Mouse (Mus musculus): ENCODE results near the gene Rsrc1. TPM values are rescaled to one million over a fixed set of nuclear protein-coding genes. Genes with fewer than 3 reads are reported as not detected.

The Rsrc1 gene
- polyA plus RNA-seq, 1 experiment = 57.4 TPM

- TF ChIP-seq POLR2A (IDR thresholded peaks at IDR 0.05; ENCODE audit: insufficient read depth, low read length) (no peak), EP300 (IDR thresholded peaks at IDR 0.05; ENCODE audit: insufficient read depth, low read depth, low read length) (no peak)
- Histone ChIP-seq H3K36me3 (ENCODE audit: control insufficient read depth, insufficient read depth, low read length, poor library complexity, severe bottlenecking) (no peaks in the 10 kb centered on the region), H3K4me1 (ENCODE audit: control insufficient read depth, insufficient read depth, low read length) (no peaks in the 10 kb centered on the region), H3K4me3 (ENCODE audit: low read depth, low read length) (no peak overlapping the region), H3K27me3 (ENCODE audit: control insufficient read depth, insufficient read depth, low read length, poor library complexity, severe bottlenecking) (no peaks in the 10 kb centered on the region), H3K9me3 (replicated peaks; ENCODE audit: control insufficient read depth, insufficient read depth, low read length, poor library complexity, severe bottlenecking) (no peaks in the 10 kb centered on the region), H3K27ac (ENCODE audit: insufficient read depth, low read length) (no peak overlapping the region), H3K9ac (ENCODE audit: low read depth, poor library complexity, severe bottlenecking) (no peak overlapping the region)
Observed at GRCm38 (mm10) chr3:67358376-67358775, 377.2 kb downstream of the Rsrc1 start.

GRCm38 (mm10) chr3:67366087-67366892, 385.1 kb downstream of the Rsrc1 start:
- Histone ChIP-seq H3K27me3 (ENCODE audit: control insufficient read depth, insufficient read depth, low read length, poor library complexity, severe bottlenecking) (no peaks in the 10 kb centered on the region), H3K9ac (ENCODE audit: low read depth, poor library complexity, severe bottlenecking) (no peak overlapping the region), H3K27ac (ENCODE audit: insufficient read depth, low read length) (no peak overlapping the region), H3K4me1 (ENCODE audit: control insufficient read depth, insufficient read depth, low read length) (no peaks in the 10 kb centered on the region), H3K4me3 (ENCODE audit: low read depth, low read length) (no peak overlapping the region), H3K36me3 (ENCODE audit: control insufficient read depth, insufficient read depth, low read length, poor library complexity, severe bottlenecking) (no peaks in the 10 kb centered on the region), H3K9me3 (replicated peaks; ENCODE audit: control insufficient read depth, insufficient read depth, low read length, poor library complexity, severe bottlenecking) (0 out of 2 replicates have a peak, but pooled peaks cover 3% of the 10 kb centered on the region)
- TF ChIP-seq POLR2A (IDR thresholded peaks at IDR 0.05; ENCODE audit: insufficient read depth, low read length) (no peak), EP300 (IDR thresholded peaks at IDR 0.05; ENCODE audit: insufficient read depth, low read depth, low read length) (no peak), CTCF (IDR thresholded peaks at IDR 0.05; ENCODE audit: low read depth, low read length) (no peak)

- no peaks in the 10 kb centered on the region for H3K36me3 ChIP-seq (ENCODE audit: control insufficient read depth, insufficient read depth, low read length, poor library complexity, severe bottlenecking)
- no peak overlapping the region for H3K9ac ChIP-seq (ENCODE audit: low read depth, poor library complexity, severe bottlenecking)
- no peak for TF ChIP-seq EP300 (IDR thresholded peaks at IDR 0.05; ENCODE audit: insufficient read depth, low read depth, low read length)
- TF ChIP-seq CTCF (IDR thresholded peaks at IDR 0.05; ENCODE audit: low read depth, low read length) = no peak
- no peak for TF ChIP-seq POLR2A (IDR thresholded peaks at IDR 0.05; ENCODE audit: insufficient read depth, low read length)
- no peak overlapping the region for H3K27ac ChIP-seq (ENCODE audit: insufficient read depth, low read length)
- no peaks in the 10 kb centered on the region for H3K4me1 ChIP-seq (ENCODE audit: control insufficient read depth, insufficient read depth, low read length)
- H3K27me3 ChIP-seq (ENCODE audit: control insufficient read depth, insufficient read depth, low read length, poor library complexity, severe bottlenecking) = no peaks in the 10 kb centered on the region; the same call in 1 of the 2 replicates
- peaks cover 3% of the 10 kb centered on the region; the same call in 1 of the 2 replicates for H3K9me3 ChIP-seq (replicated peaks; ENCODE audit: control insufficient read depth, insufficient read depth, low read length, poor library complexity, severe bottlenecking)
- no peak overlapping the region for H3K4me3 ChIP-seq (ENCODE audit: low read depth, low read length)
Observed at GRCm38 (mm10) chr3:67367481-67367880, 386.3 kb downstream of the Rsrc1 start.

- H3K27ac ChIP-seq (ENCODE audit: insufficient read depth, low read length) = no peak overlapping the region
- no peak for TF ChIP-seq POLR2A (IDR thresholded peaks at IDR 0.05; ENCODE audit: insufficient read depth, low read length)
Observed at GRCm38 (mm10) chr3:67369407-67370079, 388.4 kb downstream of the Rsrc1 start.

GRCm38 (mm10) chr3:67372194-67372593, 391.0 kb downstream of the Rsrc1 start:
- Histone ChIP-seq H3K27me3 (ENCODE audit: control insufficient read depth, insufficient read depth, low read length, poor library complexity, severe bottlenecking) (no peaks in the 10 kb centered on the region; the same call in none of the 2 replicates), H3K4me1 (ENCODE audit: control insufficient read depth, insufficient read depth, low read length) (no peaks in the 10 kb centered on the region), H3K27ac (ENCODE audit: insufficient read depth, low read length) (no peak overlapping the region), H3K9ac (ENCODE audit: low read depth, poor library complexity, severe bottlenecking) (no peak overlapping the region), H3K36me3 (ENCODE audit: control insufficient read depth, insufficient read depth, low read length, poor library complexity, severe bottlenecking) (no peaks in the 10 kb centered on the region), H3K4me3 (ENCODE audit: low read depth, low read length) (no peak overlapping the region), H3K9me3 (replicated peaks; ENCODE audit: control insufficient read depth, insufficient read depth, low read length, poor library complexity, severe bottlenecking) (peaks cover 3% of the 10 kb centered on the region; the same call in 1 of the 2 replicates)
- TF ChIP-seq POLR2A (IDR thresholded peaks at IDR 0.05; ENCODE audit: insufficient read depth, low read length) = no peak
- TF ChIP-seq EP300 (IDR thresholded peaks at IDR 0.05; ENCODE audit: insufficient read depth, low read depth, low read length) = no peak
- no peak for TF ChIP-seq CTCF (IDR thresholded peaks at IDR 0.05; ENCODE audit: low read depth, low read length)

More at GRCm38 (mm10) chr3:67369407-67370079, 388.4 kb downstream of the Rsrc1 start:
- Histone ChIP-seq H3K9ac (ENCODE audit: low read depth, poor library complexity, severe bottlenecking) (no peak overlapping the region), H3K4me1 (ENCODE audit: control insufficient read depth, insufficient read depth, low read length) (no peaks in the 10 kb centered on the region), H3K9me3 (replicated peaks; ENCODE audit: control insufficient read depth, insufficient read depth, low read length, poor library complexity, severe bottlenecking) (peaks cover 3% of the 10 kb centered on the region; the same call in 1 of the 2 replicates), H3K36me3 (ENCODE audit: control insufficient read depth, insufficient read depth, low read length, poor library complexity, severe bottlenecking) (no peaks in the 10 kb centered on the region), H3K27me3 (ENCODE audit: control insufficient read depth, insufficient read depth, low read length, poor library complexity, severe bottlenecking) (no peaks in the 10 kb centered on the region; the same call in 1 of the 2 replicates), H3K4me3 (ENCODE audit: low read depth, low read length) (no peak overlapping the region)

GRCm38 (mm10) chr3:67372781-67373180, 391.6 kb downstream of the Rsrc1 start:
- H3K27me3 ChIP-seq (ENCODE audit: control insufficient read depth, insufficient read depth, low read length, poor library complexity, severe bottlenecking) = no peaks in the 10 kb centered on the region; the same call in none of the 2 replicates
- no peaks in the 10 kb centered on the region for H3K36me3 ChIP-seq (ENCODE audit: control insufficient read depth, insufficient read depth, low read length, poor library complexity, severe bottlenecking)
- TF ChIP-seq POLR2A (IDR thresholded peaks at IDR 0.05; ENCODE audit: insufficient read depth, low read length) = no peak
- no peak for TF ChIP-seq EP300 (IDR thresholded peaks at IDR 0.05; ENCODE audit: insufficient read depth, low read depth, low read length)
- TF ChIP-seq CTCF (IDR thresholded peaks at IDR 0.05; ENCODE audit: low read depth, low read length) = no peak
- H3K4me1 ChIP-seq (ENCODE audit: control insufficient read depth, insufficient read depth, low read length) = no peaks in the 10 kb centered on the region
- no peak overlapping the region for H3K9ac ChIP-seq (ENCODE audit: low read depth, poor library complexity, severe bottlenecking)
- no peak overlapping the region for H3K27ac ChIP-seq (ENCODE audit: insufficient read depth, low read length)
- peaks cover 3% of the 10 kb centered on the region; the same call in 1 of the 2 replicates for H3K9me3 ChIP-seq (replicated peaks; ENCODE audit: control insufficient read depth, insufficient read depth, low read length, poor library complexity, severe bottlenecking)
- H3K4me3 ChIP-seq (ENCODE audit: low read depth, low read length) = no peak overlapping the region
